Mouse (Mus musculus): ENCODE measurements around the gene Ube2c.

GRCm38 (mm10) chr2:164804533-164805331, 35.0 kb downstream of the Ube2c start, which contains the start of the genes Acot8 and Zswim3:
- TF ChIP-seq CTCF (IDR thresholded peaks at IDR 0.05; ENCODE audit: control insufficient read depth, insufficient read depth, insufficient read length) (no peak), MAX (IDR thresholded peaks at IDR 0.05) (no peak), USF1 (IDR thresholded peaks at IDR 0.05; ENCODE audit: low read depth) (no peak)

Measured in C2C12 (cell line).